In genomic region chr3:94038241-94038640, GRCm38 (mm10) we compare ENCODE assay signal across 13 mouse cellular contexts. TPM values are rescaled to one million over a fixed set of nuclear protein-coding genes. Genes with fewer than 3 reads are reported as not detected.
"Had no signal": no experiment of that assay in that cellular context is flagged by ENCODE, and none has a peak within 500 bp of the region (broad histone marks: within the 10 kb centered on the region; RNA-seq: fewer than 3 reads in every experiment).

No protein-coding gene starts in this region.

RNA-seq across cellular contexts. Expression of gene Gm9125, which starts 16.4 kb away (rescaled TPM):
- polyA plus RNA-seq: neural tube, embryonic 13.5 days; neural tube, embryonic 14.5 days; neural tube, embryonic 15.5 days; small intestine, adult 2 months; spleen, adult 2 months; stomach, embryonic 14.5 days; stomach, embryonic 15.5 days; stomach, embryonic 16.5 days; testis, adult 2 months; thymus, adult 2 months; thymus, postnatal 0 days; urinary bladder, adult 2 months had no signal

RNA-seq across cellular contexts. Expression of gene Gm10697, which starts 34.2 kb away (rescaled TPM):
- polyA plus RNA-seq: neural tube, embryonic 13.5 days; neural tube, embryonic 14.5 days; neural tube, embryonic 15.5 days; small intestine, adult 2 months; spleen, adult 2 months; stomach, embryonic 14.5 days; stomach, embryonic 15.5 days; stomach, embryonic 16.5 days; stomach, postnatal 0 days; testis, adult 2 months; thymus, adult 2 months; thymus, postnatal 0 days; urinary bladder, adult 2 months had no signal
